Mouse (Mus musculus) embryonic facial prominence, embryonic 11.5 days (tissue): ENCODE results near the gene Exoc3. TPM values are rescaled to one million over a fixed set of nuclear protein-coding genes. Genes with fewer than 3 reads are reported as not detected.

ENCODE experiments used
- ATAC-seq: fragments of 200-750 bp; cut with Nextera tagmentation; replicated peaks from 2 replicates; pipeline ENCODE4 v1.8.0; 2017; ENCODE audit warnings: low read depth; ENCODE audit not compliant: insufficient number of reproducible peaks, low FRiP score, low TSS enrichment
- DNase-seq: peaks from one replicate; pipeline ENCODE4 v3.0.0-alpha.2; 2015; ENCODE audit warnings: low spot score
- H3K27ac ChIP-seq: fragments of 300-500 bp; sonication (generic); replicated peaks from 2 replicates; pipeline ENCODE4 v1.5.1; 2014; ENCODE audit warnings: mild to moderate bottlenecking, low read depth, low read length, control low read depth
- H3K27me3 ChIP-seq: fragments of 300-500 bp; sonication (generic); 2 replicates; pipeline ENCODE4 v1.6.1; 2014; ENCODE audit warnings: mild to moderate bottlenecking, low read length, moderate library complexity, mixed read lengths; ENCODE audit not compliant: control insufficient read depth, insufficient read depth
- H3K36me3 ChIP-seq: fragments of 300-500 bp; sonication (generic); replicated peaks from 2 replicates; pipeline ENCODE4 v1.6.1; 2014; ENCODE audit warnings: low read depth, mild to moderate bottlenecking, low read length, moderate library complexity, mixed read lengths; ENCODE audit not compliant: control insufficient read depth, insufficient read depth
- H3K4me1 ChIP-seq: fragments of 300-500 bp; sonication (generic); 2 replicates; pipeline ENCODE4 v1.6.1; 2014; ENCODE audit warnings: low read length, mixed read lengths; ENCODE audit not compliant: control insufficient read depth, insufficient read depth
- H3K4me2 ChIP-seq: fragments of 300-500 bp; sonication (generic); 2 replicates; pipeline ENCODE4 v1.6.1; 2014; ENCODE audit warnings: low read depth, mild to moderate bottlenecking, control low read depth, low read length, moderate library complexity
- H3K4me3 ChIP-seq: fragments of 300-500 bp; sonication (generic); 2 replicates; pipeline ENCODE4 v1.5.1; 2014; ENCODE audit warnings: low read depth, low read length, control low read depth
- H3K9ac ChIP-seq: fragments of 300-500 bp; sonication (generic); replicated peaks from 2 replicates; pipeline ENCODE4 v1.6.1; 2014; ENCODE audit warnings: mild to moderate bottlenecking, control low read depth, low read length
- H3K9me3 ChIP-seq: fragments of 300-500 bp; sonication (generic); replicated peaks from 2 replicates; pipeline ENCODE4 v1.6.1; 2016; ENCODE audit warnings: mild to moderate bottlenecking, low read length, inconsistent platforms, mixed read lengths; ENCODE audit not compliant: control insufficient read depth
- WGBS: fragments of 180-500 bp; shearing (Covaris S2); extraction: QIAGEN DNeasy Blood & Tissue Kit; methylation state at CpG from one replicate; pipeline ENCODE4 v1.1.7; 2014; 5-methylcytosine and 5-hydroxymethylcytosine counted together
- polyA plus RNA-seq: library from polyadenylated mRNA; unstranded; fragments of >200 nt; fragmentation: Nextera tagmentation; extraction: Ambion mirVana; gene quantifications from 2 replicates; pipeline ENCODE4 v1.2.1, GENCODE M21; 2014

Gene Exoc3
- polyA plus RNA-seq, 1 experiment from 2014 or later = 80.6 TPM

- WGBS = 82% methylated on average over 3 of the region's 3 CpGs
- H3K36me3 ChIP-seq = peaks cover 3% of the 10 kb centered on the region
- no peaks in the 10 kb centered on the region for H3K27me3 ChIP-seq
- no peak for DNase-seq
- ATAC-seq = no peak
- no peak overlapping the region for H3K27ac ChIP-seq
- H3K4me2 ChIP-seq = no peak overlapping the region
- no peaks in the 10 kb centered on the region for H3K9me3 ChIP-seq
- no peak overlapping the region for H3K4me3 ChIP-seq
- no peaks in the 10 kb centered on the region for H3K4me1 ChIP-seq
- no peak overlapping the region for H3K9ac ChIP-seq
Observed at GRCm38 (mm10) chr13:74196451-74196850, 12.1 kb downstream of the Exoc3 start.

- peak; percentile 27 for DNase-seq
- no peak for ATAC-seq
- WGBS = 86% methylated on average over 6 of the region's 6 CpGs
- Histone ChIP-seq H3K27ac (no peak overlapping the region), H3K9me3 (no peaks in the 10 kb centered on the region), H3K4me1 (no peaks in the 10 kb centered on the region), H3K36me3 (peaks cover 3% of the 10 kb centered on the region), H3K9ac (no peak overlapping the region), H3K4me3 (no peak overlapping the region), H3K4me2 (no peak overlapping the region), H3K27me3 (no peaks in the 10 kb centered on the region)
Observed at GRCm38 (mm10) chr13:74192613-74193012, 15.9 kb downstream of the Exoc3 start.

GRCm38 (mm10) chr13:74183011-74183695 is 25.4 kb downstream of the Exoc3 start:
- H3K4me1 ChIP-seq = no peaks in the 10 kb centered on the region
- DNase-seq (no peak), ATAC-seq (no peak)
- H3K4me3 ChIP-seq = no peak overlapping the region
- no peak overlapping the region for H3K9ac ChIP-seq
- no peaks in the 10 kb centered on the region; the same call in 1 of the 2 replicates for H3K36me3 ChIP-seq
- H3K9me3 ChIP-seq = no peaks in the 10 kb centered on the region
- no peak overlapping the region for H3K4me2 ChIP-seq
- H3K27me3 ChIP-seq = no peaks in the 10 kb centered on the region
- H3K27ac ChIP-seq = no peak overlapping the region
- WGBS = 90% methylated on average over 5 of the region's 5 CpGs

GRCm38 (mm10) chr13:74172036-74172435 is 36.5 kb downstream of the Exoc3 start:
- no peaks in the 10 kb centered on the region for H3K27me3 ChIP-seq
- H3K9me3 ChIP-seq = no peaks in the 10 kb centered on the region
- DNase-seq = no peak
- no peak overlapping the region for H3K4me3 ChIP-seq
- 91% methylated on average over 5 of the region's 5 CpGs for WGBS
- no peak overlapping the region for H3K4me2 ChIP-seq
- no peaks in the 10 kb centered on the region for H3K4me1 ChIP-seq
- peaks cover 5% of the 10 kb centered on the region; the same call in 1 of the 2 replicates for H3K36me3 ChIP-seq
- ATAC-seq = no peak
- no peak overlapping the region for H3K27ac ChIP-seq
- no peak overlapping the region for H3K9ac ChIP-seq

GRCm38 (mm10) chr13:74169446-74170164 is 38.9 kb downstream of the Exoc3 start:
- Histone ChIP-seq H3K4me2 (no peak overlapping the region), H3K9me3 (no peaks in the 10 kb centered on the region), H3K4me3 (no peak overlapping the region), H3K36me3 (peaks cover 5% of the 10 kb centered on the region; the same call in 1 of the 2 replicates), H3K9ac (no peak overlapping the region), H3K27ac (no peak overlapping the region), H3K27me3 (no peaks in the 10 kb centered on the region), H3K4me1 (no peaks in the 10 kb centered on the region)
- DNase-seq (no peak), ATAC-seq (no peak)
- 86% methylated on average over 10 of the region's 10 CpGs for WGBS

GRCm38 (mm10) chr13:74167492-74167891 is 41.0 kb downstream of the Exoc3 start:
- no peak overlapping the region for H3K4me3 ChIP-seq
- no peaks in the 10 kb centered on the region for H3K4me1 ChIP-seq
- H3K27me3 ChIP-seq = no peaks in the 10 kb centered on the region
- 0 out of 2 replicates have a peak, but pooled peaks cover 3% of the 10 kb centered on the region for H3K36me3 ChIP-seq
- no peak overlapping the region for H3K4me2 ChIP-seq
- WGBS = 86% methylated on average over 2 of the region's 2 CpGs
- no peak overlapping the region for H3K27ac ChIP-seq
- no peaks in the 10 kb centered on the region for H3K9me3 ChIP-seq
- ATAC-seq (no peak), DNase-seq (no peak)
- H3K9ac ChIP-seq = no peak overlapping the region

GRCm38 (mm10) chr13:74167057-74167413 is 41.5 kb downstream of the Exoc3 start:
- Histone ChIP-seq H3K27ac (no peak overlapping the region), H3K9ac (peak overlapping the region; percentile 59), H3K4me3 (peak overlapping the region; percentile 43), H3K36me3 (0 out of 2 replicates have a peak, but pooled peaks cover 3% of the 10 kb centered on the region), H3K4me2 (peak overlapping the region; percentile 73), H3K27me3 (no peaks in the 10 kb centered on the region), H3K9me3 (no peaks in the 10 kb centered on the region), H3K4me1 (no peaks in the 10 kb centered on the region)
- ATAC-seq (peak; percentile 46), DNase-seq (no peak)
- 11% methylated on average over 9 of the region's 9 CpGs for WGBS
